Mouse (Mus musculus): ENCODE results near the gene Usmg5. TPM values are rescaled to one million over a fixed set of nuclear protein-coding genes. Genes with fewer than 3 reads are reported as not detected.

Gene Usmg5
- polyA plus RNA-seq, 1 experiment: 1,106 TPM

DNA sequence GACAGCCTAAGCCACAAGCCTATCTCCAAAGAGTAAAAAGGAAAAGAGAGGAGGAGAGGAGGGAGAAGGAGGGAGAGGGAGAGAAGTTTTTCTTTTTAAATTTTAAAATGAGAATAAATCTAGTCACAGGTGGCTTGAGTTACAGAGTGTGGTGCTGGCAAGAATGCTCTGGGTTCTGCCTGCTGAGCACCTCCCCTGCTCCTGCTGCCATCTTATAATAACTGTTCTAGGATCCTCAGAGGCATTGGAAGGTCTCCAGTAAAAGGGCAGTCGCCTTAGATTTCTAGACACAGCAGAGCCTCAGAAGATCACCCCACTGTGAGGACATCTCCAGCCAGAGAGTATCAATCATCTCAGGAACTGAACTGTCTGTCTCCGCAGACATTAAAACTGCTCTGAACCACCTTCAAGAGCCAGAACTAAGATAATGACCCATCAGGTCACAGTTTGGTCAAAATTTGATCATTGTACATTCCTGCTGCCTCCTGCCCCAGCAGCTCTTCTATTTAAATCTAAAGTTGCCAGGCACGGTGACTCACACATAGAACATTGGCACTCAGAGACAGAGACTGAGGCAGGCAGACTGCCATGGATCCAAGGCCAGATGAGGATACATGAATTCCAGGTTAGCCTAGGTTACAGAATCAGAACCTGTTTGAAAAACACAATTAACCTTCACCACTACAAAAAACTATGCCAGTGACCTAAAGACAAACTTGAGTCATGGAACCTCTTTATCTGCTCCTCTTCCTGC, 49.5 kb downstream of the Usmg5 start:
- Histone ChIP-seq H3K27me3 (ENCODE audit: control insufficient read depth, insufficient read depth, insufficient read length) (no peaks in the 10 kb centered on the region), H3K79me2 (ENCODE audit: control insufficient read depth, insufficient read depth) (no peaks in the 10 kb centered on the region), H3K36me3 (ENCODE audit: control insufficient read depth, insufficient read depth) (peaks cover 49% of the 10 kb centered on the region), H3K79me3 (ENCODE audit: low read depth) (no peaks in the 10 kb centered on the region), H3K4me3 (ENCODE audit: insufficient read depth, poor library complexity, severe bottlenecking) (no peak overlapping the region), H3ac (ENCODE audit: control insufficient read depth, insufficient read length, low read depth) (no peak overlapping the region)
- TF ChIP-seq USF1 (IDR thresholded peaks at IDR 0.05; ENCODE audit: low read depth): no peak
- TF ChIP-seq MYOD1 (IDR thresholded peaks at IDR 0.05; ENCODE audit: control insufficient read depth, insufficient read length, low read depth): no peak
- no peak for TF ChIP-seq MAX (IDR thresholded peaks at IDR 0.05)
- TF ChIP-seq FOSL1 (IDR thresholded peaks at IDR 0.05; ENCODE audit: insufficient read depth, low read length, poor library complexity, severe bottlenecking): no peak
- no peak for TF ChIP-seq CEBPB (IDR thresholded peaks at IDR 0.05; ENCODE audit: low read depth)
- TF ChIP-seq CTCF (IDR thresholded peaks at IDR 0.05; ENCODE audit: control insufficient read depth, insufficient read depth, insufficient read length): no peak
- TF ChIP-seq MYOG (IDR thresholded peaks at IDR 0.05; ENCODE audit: control insufficient read depth, extremely low read depth, insufficient read length): no peak

DNA sequence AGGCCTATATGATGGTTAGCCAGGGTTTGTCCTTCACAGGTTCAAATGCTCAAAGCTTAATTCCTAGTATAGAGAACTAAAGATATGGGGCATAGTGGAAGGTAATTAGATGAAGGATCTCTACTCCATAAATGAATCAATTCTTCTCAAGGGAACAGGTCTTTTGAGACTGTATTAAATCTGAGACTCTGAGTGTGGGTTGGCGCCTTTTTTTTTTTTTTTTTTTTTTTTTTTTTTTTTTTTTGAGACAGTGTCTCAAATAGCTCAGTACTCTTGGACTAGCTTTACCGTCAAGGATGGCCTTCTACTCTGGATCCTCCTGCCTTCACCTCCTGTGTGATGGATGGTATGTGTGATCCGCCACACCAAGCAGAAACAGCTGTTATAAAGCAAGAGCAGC, 53.9 kb downstream of the Usmg5 start:
- TF ChIP-seq MAX (IDR thresholded peaks at IDR 0.05) (no peak), MYOD1 (IDR thresholded peaks at IDR 0.05; ENCODE audit: control insufficient read depth, insufficient read length, low read depth) (no peak), CTCF (IDR thresholded peaks at IDR 0.05; ENCODE audit: control insufficient read depth, insufficient read depth, insufficient read length) (no peak), FOSL1 (IDR thresholded peaks at IDR 0.05; ENCODE audit: insufficient read depth, low read length, poor library complexity, severe bottlenecking) (no peak), USF1 (IDR thresholded peaks at IDR 0.05; ENCODE audit: low read depth) (no peak), MYOG (IDR thresholded peaks at IDR 0.05; ENCODE audit: control insufficient read depth, extremely low read depth, insufficient read length) (no peak), CEBPB (IDR thresholded peaks at IDR 0.05; ENCODE audit: low read depth) (no peak)
- Histone ChIP-seq H3ac (ENCODE audit: control insufficient read depth, insufficient read length, low read depth) (no peak overlapping the region), H3K36me3 (ENCODE audit: control insufficient read depth, insufficient read depth) (peaks cover 62% of the 10 kb centered on the region), H3K79me3 (ENCODE audit: low read depth) (no peaks in the 10 kb centered on the region), H3K79me2 (ENCODE audit: control insufficient read depth, insufficient read depth) (no peaks in the 10 kb centered on the region), H3K4me3 (ENCODE audit: insufficient read depth, poor library complexity, severe bottlenecking) (no peak overlapping the region), H3K27me3 (ENCODE audit: control insufficient read depth, insufficient read depth, insufficient read length) (no peaks in the 10 kb centered on the region)

- no peaks in the 10 kb centered on the region for H3K79me3 ChIP-seq (ENCODE audit: low read depth)
- H3ac ChIP-seq (ENCODE audit: control insufficient read depth, insufficient read length, low read depth): no peak overlapping the region
- no peak overlapping the region for H3K4me3 ChIP-seq (ENCODE audit: insufficient read depth, poor library complexity, severe bottlenecking)
- no peaks in the 10 kb centered on the region for H3K79me2 ChIP-seq (ENCODE audit: control insufficient read depth, insufficient read depth)
- no peaks in the 10 kb centered on the region for H3K27me3 ChIP-seq (ENCODE audit: control insufficient read depth, insufficient read depth, insufficient read length)
- peaks cover 49% of the 10 kb centered on the region for H3K36me3 ChIP-seq (ENCODE audit: control insufficient read depth, insufficient read depth)
- TF ChIP-seq MYOD1 (IDR thresholded peaks at IDR 0.05; ENCODE audit: control insufficient read depth, insufficient read length, low read depth) (no peak), CEBPB (IDR thresholded peaks at IDR 0.05; ENCODE audit: low read depth) (no peak), FOSL1 (IDR thresholded peaks at IDR 0.05; ENCODE audit: insufficient read depth, low read length, poor library complexity, severe bottlenecking) (no peak), USF1 (IDR thresholded peaks at IDR 0.05; ENCODE audit: low read depth) (no peak), MYOG (IDR thresholded peaks at IDR 0.05; ENCODE audit: control insufficient read depth, extremely low read depth, insufficient read length) (no peak), MAX (IDR thresholded peaks at IDR 0.05) (no peak), CTCF (IDR thresholded peaks at IDR 0.05; ENCODE audit: control insufficient read depth, insufficient read depth, insufficient read length) (no peak)
Observed at GRCm38 (mm10) chr19:47034916-47035315, 55.5 kb downstream of the Usmg5 start.

Other genes with a start within 250 kb of the Usmg5 start
- not detected for gene Ina, start 75.9 kb downstream of the Usmg5 start, polyA plus RNA-seq (2012; fragmentation: generic; extraction: Trizol)
- gene Nt5c2, start 75.5 kb downstream of the Usmg5 start, polyA plus RNA-seq (2012; fragmentation: generic; extraction: Trizol): 18.2 TPM
- 5.5 TPM for gene Pcgf6, start 39.7 kb downstream of the Usmg5 start, polyA plus RNA-seq (2012; fragmentation: generic; extraction: Trizol)
- 3.6 TPM for gene Taf5, start 22.9 kb downstream of the Usmg5 start, polyA plus RNA-seq (2012; fragmentation: generic; extraction: Trizol)
- 21.0 TPM for gene Pdcd11, start 121 bp upstream of the Usmg5 start, polyA plus RNA-seq (2012; fragmentation: generic; extraction: Trizol)
- 1.5 TPM for gene Calhm2, start 47.6 kb upstream of the Usmg5 start, polyA plus RNA-seq (2012; fragmentation: generic; extraction: Trizol)
- gene Calhm1, start 53.6 kb upstream of the Usmg5 start, polyA plus RNA-seq (2012; fragmentation: generic; extraction: Trizol): not detected
- not detected for gene Calhm3, start 67.1 kb upstream of the Usmg5 start, polyA plus RNA-seq (2012; fragmentation: generic; extraction: Trizol)
- 3.7 TPM for gene Neurl1a, start 88.2 kb upstream of the Usmg5 start, polyA plus RNA-seq (2012; fragmentation: generic; extraction: Trizol)